Mouse (Mus musculus): ENCODE measurements at regions not wholly inside any gene's neighbourhood (a gene's known extent, or its start where the extent isn't known, plus 50 kb on each side); places are given as distances from the start of the nearest gene placed in this dataset.

DNA sequence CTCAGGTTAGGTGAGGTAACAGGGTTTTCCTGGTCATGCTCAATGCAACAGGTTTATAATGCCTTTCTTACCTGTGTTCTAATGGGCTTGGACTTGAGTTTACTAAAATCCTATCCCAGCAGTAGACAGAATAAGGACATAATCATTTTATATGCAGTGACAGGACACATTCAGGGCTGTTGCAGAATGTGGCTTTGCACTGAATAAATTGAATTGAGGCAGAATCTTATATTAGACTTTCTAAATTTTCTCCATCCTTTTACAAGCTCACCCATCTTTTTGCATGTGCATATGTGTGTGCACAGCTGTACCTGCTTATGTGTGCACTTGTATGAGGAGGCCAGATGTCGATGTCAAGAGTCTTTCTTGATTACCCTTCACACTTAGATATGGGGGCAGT is 723.1 kb downstream of the Tmem132b start:
- Histone ChIP-seq H3K36me3 (no peaks in the 10 kb centered on the region), H3K27me3 (replicated peaks) (no peaks in the 10 kb centered on the region), H3K9ac (no peak overlapping the region), H3K27ac (replicated peaks) (no peak overlapping the region), H3K4me3 (no peak overlapping the region), H3K9me3 (peaks cover 6% of the 10 kb centered on the region), H3K4me2 (no peak overlapping the region), H3K4me1 (no peaks in the 10 kb centered on the region)
- WGBS: 64% methylated on average over 1 of the region's 1 CpGs
- ATAC-seq (ENCODE audit: extremely low read depth, insufficient number of reproducible peaks, low FRiP score, low TSS enrichment): no peak

GRCm38 (mm10) chr5:126257860-126258259 is 726.3 kb downstream of the Tmem132b start:
- ATAC-seq (ENCODE audit: extremely low read depth, insufficient number of reproducible peaks, low FRiP score, low TSS enrichment): no peak
- Histone ChIP-seq H3K4me2 (no peak overlapping the region), H3K4me3 (no peak overlapping the region), H3K9ac (no peak overlapping the region), H3K27me3 (replicated peaks) (no peaks in the 10 kb centered on the region), H3K36me3 (no peaks in the 10 kb centered on the region), H3K27ac (replicated peaks) (no peak overlapping the region), H3K4me1 (no peaks in the 10 kb centered on the region), H3K9me3 (peaks cover 6% of the 10 kb centered on the region)
- WGBS: 66% methylated on average over 5 of the region's 5 CpGs

DNA sequence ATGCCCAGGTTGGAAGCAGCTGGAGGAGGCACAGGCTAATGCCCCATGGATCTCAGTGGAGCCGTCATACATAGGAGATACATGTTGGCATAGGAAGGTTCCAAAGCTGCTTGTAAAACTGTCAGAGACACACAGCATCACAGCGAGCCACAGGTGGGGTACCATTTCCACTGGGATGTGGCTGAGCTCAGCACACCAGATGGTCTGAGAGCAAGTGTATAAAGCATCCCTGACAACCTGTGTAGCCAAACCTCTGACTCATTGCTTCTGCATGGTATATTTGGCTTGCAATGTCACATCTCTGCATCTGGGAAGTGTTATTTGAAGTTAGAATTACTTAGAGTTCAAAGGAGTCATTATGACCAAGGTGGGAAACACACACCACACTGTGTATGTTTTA is 734.9 kb downstream of the Tmem132b start:
- Histone ChIP-seq H3K9me3 (no peaks in the 10 kb centered on the region), H3K36me3 (no peaks in the 10 kb centered on the region), H3K4me1 (no peaks in the 10 kb centered on the region), H3K4me2 (no peak overlapping the region), H3K27ac (replicated peaks) (no peak overlapping the region), H3K4me3 (no peak overlapping the region), H3K9ac (no peak overlapping the region), H3K27me3 (replicated peaks) (no peaks in the 10 kb centered on the region)
- ATAC-seq (ENCODE audit: extremely low read depth, insufficient number of reproducible peaks, low FRiP score, low TSS enrichment): no peak
- 77% methylated on average over 2 of the region's 2 CpGs for WGBS

DNA sequence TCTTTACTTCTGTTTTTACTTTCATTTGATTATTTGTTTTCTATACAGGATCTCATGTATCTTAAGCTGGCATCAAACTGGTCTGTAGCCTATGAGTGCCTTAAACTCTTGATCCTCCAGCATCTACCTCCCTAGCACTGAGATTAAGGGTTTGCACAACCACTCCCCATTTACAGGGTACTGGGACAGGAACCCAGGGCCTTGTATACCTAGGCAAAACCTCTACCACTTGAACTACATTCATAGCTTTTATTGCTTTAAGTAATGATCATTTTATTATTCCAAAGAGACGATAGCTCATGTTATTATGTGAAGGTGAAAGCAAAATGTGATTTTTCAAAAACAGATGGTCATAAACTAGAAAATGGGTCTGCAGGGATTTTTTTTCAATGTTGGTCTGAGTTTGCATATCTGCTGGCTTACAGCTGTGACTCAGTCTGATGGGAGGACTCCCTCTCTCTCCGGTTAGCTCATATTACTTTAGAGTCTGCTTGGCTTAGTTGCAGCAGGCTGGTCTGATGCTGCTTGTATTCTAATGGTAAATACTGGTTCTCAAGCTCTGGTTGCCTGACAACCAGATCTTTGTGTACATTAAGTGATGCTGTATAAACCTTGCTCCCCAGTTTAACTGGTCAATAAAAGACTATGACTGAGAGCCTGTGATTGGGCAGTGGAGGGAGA is 735.5 kb downstream of the Tmem132b start:
- H3K9me3 ChIP-seq: no peaks in the 10 kb centered on the region
- H3K4me1 ChIP-seq: no peaks in the 10 kb centered on the region
- no peak overlapping the region for H3K4me2 ChIP-seq
- 62% methylated on average over 2 of the region's 2 CpGs for WGBS
- ATAC-seq (ENCODE audit: extremely low read depth, insufficient number of reproducible peaks, low FRiP score, low TSS enrichment): no peak
- no peak overlapping the region for H3K27ac ChIP-seq (replicated peaks)
- no peaks in the 10 kb centered on the region for H3K36me3 ChIP-seq
- no peak overlapping the region for H3K9ac ChIP-seq
- H3K27me3 ChIP-seq (replicated peaks): no peaks in the 10 kb centered on the region
- H3K4me3 ChIP-seq: no peak overlapping the region

- Histone ChIP-seq H3K9me3 (no peaks in the 10 kb centered on the region), H3K4me3 (no peak overlapping the region), H3K27me3 (replicated peaks) (no peaks in the 10 kb centered on the region), H3K36me3 (no peaks in the 10 kb centered on the region), H3K4me1 (no peaks in the 10 kb centered on the region), H3K27ac (replicated peaks) (no peak overlapping the region), H3K9ac (no peak overlapping the region), H3K4me2 (no peak overlapping the region)
- WGBS: 70% methylated on average over 4 of the region's 4 CpGs
- no peak for ATAC-seq (ENCODE audit: extremely low read depth, insufficient number of reproducible peaks, low FRiP score, low TSS enrichment)
These were observed 737.0 kb downstream of the Tmem132b start for GRCm38 (mm10) chr5:126268592-126268991.

DNA sequence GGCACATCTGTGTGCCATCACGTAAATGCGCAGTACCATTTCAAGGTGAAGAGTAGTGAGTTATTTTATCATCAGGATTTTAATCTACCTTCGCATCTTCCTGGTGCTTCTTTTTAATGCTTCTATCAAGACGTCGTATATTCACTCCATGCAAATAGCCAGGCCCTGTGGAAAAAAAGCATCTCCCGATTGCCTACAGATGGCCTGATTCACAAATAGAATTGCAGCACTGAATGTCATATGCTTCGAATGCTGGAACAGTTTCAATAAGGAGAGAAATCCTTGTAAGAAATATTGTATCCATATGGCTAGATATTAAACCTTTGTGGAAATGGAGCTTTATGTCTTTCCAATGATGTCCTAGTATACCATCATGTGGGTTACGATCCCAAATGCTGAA is 742.7 kb downstream of the Tmem132b start:
- H3K36me3 ChIP-seq: no peaks in the 10 kb centered on the region
- no peak overlapping the region for H3K4me2 ChIP-seq
- no peaks in the 10 kb centered on the region for H3K9me3 ChIP-seq
- H3K27me3 ChIP-seq (replicated peaks): no peaks in the 10 kb centered on the region
- H3K4me1 ChIP-seq: no peaks in the 10 kb centered on the region
- ATAC-seq (ENCODE audit: extremely low read depth, insufficient number of reproducible peaks, low FRiP score, low TSS enrichment): no peak
- H3K9ac ChIP-seq: no peak overlapping the region
- no peak overlapping the region for H3K4me3 ChIP-seq
- 85% methylated on average over 8 of the region's 8 CpGs for WGBS
- H3K27ac ChIP-seq (replicated peaks): no peak overlapping the region

- no peak overlapping the region for H3K9ac ChIP-seq
- no peak for ATAC-seq (ENCODE audit: extremely low read depth, insufficient number of reproducible peaks, low FRiP score, low TSS enrichment)
- H3K9me3 ChIP-seq: no peaks in the 10 kb centered on the region
- 39% methylated on average over 10 of the region's 10 CpGs for WGBS
- no peak overlapping the region for H3K4me2 ChIP-seq
- no peak overlapping the region for H3K4me3 ChIP-seq
- H3K27ac ChIP-seq (replicated peaks): no peak overlapping the region
- no peaks in the 10 kb centered on the region for H3K4me1 ChIP-seq
- no peaks in the 10 kb centered on the region for H3K36me3 ChIP-seq
- no peaks in the 10 kb centered on the region; the same call in 1 of the 2 replicates for H3K27me3 ChIP-seq (replicated peaks)
These were observed 749.6 kb downstream of the Tmem132b start for GRCm38 (mm10) chr5:126281057-126281728.

GRCm38 (mm10) chr5:126281782-126282181 is 750.2 kb downstream of the Tmem132b start:
- ATAC-seq (ENCODE audit: extremely low read depth, insufficient number of reproducible peaks, low FRiP score, low TSS enrichment): no peak
- Histone ChIP-seq H3K9me3 (no peaks in the 10 kb centered on the region), H3K4me1 (no peaks in the 10 kb centered on the region), H3K27ac (replicated peaks) (no peak overlapping the region), H3K36me3 (no peaks in the 10 kb centered on the region), H3K27me3 (replicated peaks) (no peaks in the 10 kb centered on the region; the same call in 1 of the 2 replicates), H3K4me3 (no peak overlapping the region), H3K9ac (no peak overlapping the region), H3K4me2 (no peak overlapping the region)
- 7% methylated on average over 7 of the region's 7 CpGs for WGBS

DNA sequence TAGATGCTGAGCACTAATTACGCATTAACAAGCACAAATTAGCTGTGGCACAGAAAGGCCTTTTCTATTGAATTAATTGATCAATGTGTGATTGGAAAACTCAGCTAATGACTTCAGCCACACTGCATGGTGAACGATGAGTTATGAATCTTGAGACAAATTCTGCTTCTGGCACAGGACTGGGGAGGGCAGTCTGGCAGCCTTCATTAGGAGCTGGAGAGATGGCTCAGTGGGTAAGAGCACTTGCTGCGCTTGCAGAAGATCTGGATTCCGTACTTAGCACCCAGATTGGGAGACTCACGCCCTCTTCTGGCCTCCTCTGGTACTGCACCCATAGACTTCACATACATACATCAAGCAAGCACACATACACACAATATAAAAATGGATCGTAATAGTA is 793.3 kb downstream of the Tmem132b start:
- 68% methylated on average over 6 of the region's 6 CpGs for WGBS
- H3K9me3 ChIP-seq: peaks cover 9% of the 10 kb centered on the region; the same call in 1 of the 2 replicates

DNA sequence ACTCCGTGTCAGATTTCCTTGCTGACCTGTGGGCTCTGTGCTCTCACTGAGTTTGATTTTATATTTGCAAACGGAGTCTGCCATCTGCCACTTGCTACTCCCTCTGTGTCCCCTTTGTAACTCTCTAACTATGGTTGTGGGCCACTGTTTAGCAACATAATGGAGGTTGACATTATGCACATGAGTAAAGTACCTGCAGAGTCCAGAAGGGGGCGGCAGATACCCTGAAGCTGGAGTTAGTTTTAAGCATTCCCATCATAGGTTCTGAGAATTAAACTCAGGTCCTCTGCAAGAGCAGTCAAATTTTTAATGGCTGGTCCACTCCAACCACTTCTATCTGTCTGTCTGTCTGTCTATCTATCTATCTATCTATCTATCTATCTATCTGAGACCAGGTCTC is 796.7 kb downstream of the Tmem132b start:
- H3K27me3 ChIP-seq (replicated peaks): no peaks in the 10 kb centered on the region
- 33% methylated on average over 3 of the region's 3 CpGs for WGBS
- H3K4me2 ChIP-seq: no peak overlapping the region
- no peak overlapping the region for H3K9ac ChIP-seq
- H3K4me1 ChIP-seq: no peaks in the 10 kb centered on the region
- no peak overlapping the region for H3K4me3 ChIP-seq
- H3K36me3 ChIP-seq: no peaks in the 10 kb centered on the region
- H3K9me3 ChIP-seq: peaks cover 8% of the 10 kb centered on the region; the same call in 1 of the 2 replicates
- no peak for ATAC-seq (ENCODE audit: extremely low read depth, insufficient number of reproducible peaks, low FRiP score, low TSS enrichment)
- no peak overlapping the region for H3K27ac ChIP-seq (replicated peaks)

More for the DNA sequence above, 793.3 kb downstream of the Tmem132b start:
- no peak overlapping the region for H3K4me2 ChIP-seq
- ATAC-seq (ENCODE audit: extremely low read depth, insufficient number of reproducible peaks, low FRiP score, low TSS enrichment): no peak
- no peaks in the 10 kb centered on the region for H3K36me3 ChIP-seq
- no peak overlapping the region for H3K27ac ChIP-seq (replicated peaks)
- no peaks in the 10 kb centered on the region for H3K4me1 ChIP-seq
- H3K4me3 ChIP-seq: no peak overlapping the region
- H3K9ac ChIP-seq: no peak overlapping the region
- no peaks in the 10 kb centered on the region for H3K27me3 ChIP-seq (replicated peaks)

GRCm38 (mm10) chr5:126335091-126335490 is 803.5 kb downstream of the Tmem132b start:
- no peaks in the 10 kb centered on the region for H3K4me1 ChIP-seq
- no peak overlapping the region for H3K27ac ChIP-seq (replicated peaks)
- H3K4me2 ChIP-seq: no peak overlapping the region
- no peak overlapping the region for H3K9ac ChIP-seq
- WGBS: 66% methylated on average over 7 of the region's 7 CpGs
- H3K9me3 ChIP-seq: no peaks in the 10 kb centered on the region
- no peak overlapping the region for H3K4me3 ChIP-seq
- no peaks in the 10 kb centered on the region for H3K36me3 ChIP-seq
- H3K27me3 ChIP-seq (replicated peaks): no peaks in the 10 kb centered on the region
- ATAC-seq (ENCODE audit: extremely low read depth, insufficient number of reproducible peaks, low FRiP score, low TSS enrichment): no peak
